Mouse (Mus musculus) midbrain, postnatal 0 days (tissue): ENCODE data around the gene Bad. TPM values are rescaled to one million over a fixed set of nuclear protein-coding genes. Genes with fewer than 3 reads are reported as not detected.

Source experiments
- ATAC-seq: fragments of 200-750 bp; cut with Nextera tagmentation; 2 replicates; pipeline ENCODE4 v1.8.0; 2017; ENCODE audit warnings: moderate number of reproducible peaks, mild to moderate bottlenecking, moderate TSS enrichment, moderate library complexity; ENCODE audit not compliant: low FRiP score
- DNase-seq: peaks from one replicate; pipeline ENCODE4 v3.0.0-alpha.2; 2015; ENCODE audit warnings: low spot score
- H3K27ac ChIP-seq: fragments of 300-500 bp; sonication (generic); 2 replicates; pipeline ENCODE4 v1.5.1; 2014; ENCODE audit warnings: low read depth, mild to moderate bottlenecking, low read length, mixed read lengths
- H3K27me3 ChIP-seq: fragments of 300-500 bp; sonication (generic); 2 replicates; pipeline ENCODE4 v1.6.1; 2014; ENCODE audit warnings: low read length, control low read depth, mixed read lengths; ENCODE audit not compliant: insufficient read depth
- H3K36me3 ChIP-seq: fragments of 300-500 bp; sonication (generic); 2 replicates; pipeline ENCODE4 v1.6.1; 2014; ENCODE audit warnings: low read length, control low read depth, mixed read lengths; ENCODE audit not compliant: insufficient read depth
- H3K4me1 ChIP-seq: fragments of 300-500 bp; sonication (generic); 2 replicates; pipeline ENCODE4 v1.6.1; 2014; ENCODE audit warnings: mild to moderate bottlenecking, control low read depth, antibody characterized with exemption, low read length, mixed read lengths; ENCODE audit not compliant: insufficient read depth
- H3K4me2 ChIP-seq: fragments of 300-500 bp; sonication (generic); 2 replicates; pipeline ENCODE4 v1.6.1; 2014; ENCODE audit warnings: low read depth, mild to moderate bottlenecking, low read length, mixed read lengths; ENCODE audit not compliant: poor library complexity, severe bottlenecking
- H3K4me3 ChIP-seq: fragments of 300-500 bp; sonication (generic); 2 replicates; pipeline ENCODE4 v1.5.1; 2014; ENCODE audit warnings: low read depth, mild to moderate bottlenecking, low read length, moderate library complexity
- H3K9ac ChIP-seq: fragments of 300-500 bp; sonication (generic); replicated peaks from 2 replicates; pipeline ENCODE4 v1.6.1; 2014; ENCODE audit warnings: mild to moderate bottlenecking, low read length, moderate library complexity, mixed read lengths; ENCODE audit not compliant: poor library complexity, severe bottlenecking
- H3K9me3 ChIP-seq: fragments of 300-500 bp; sonication (generic); 2 replicates; pipeline ENCODE4 v1.6.1; 2016; ENCODE audit warnings: low read length, control low read depth
- CTCF ChIP-seq: IDR thresholded peaks from 2 replicates; pipeline ENCODE4 v1.5.1; 2016; ENCODE audit warnings: antibody characterized with exemption, mild to moderate bottlenecking
- whole genome bisulfite sequencing: fragments of 180-500 bp; shearing (Covaris S2); extraction: QIAGEN DNeasy Blood & Tissue Kit; methylation state at CpG from one replicate; pipeline ENCODE4 v1.1.7; 2014; 5-methylcytosine and 5-hydroxymethylcytosine counted together
- microRNA-seq: library from miRNA; unstranded; fragments of <30 nt; microRNA quantifications from one replicate; pipeline ENCODE4, GENCODE M21; 2016; ENCODE audit warnings: borderline number of aligned reads
- polyA plus RNA-seq: library from polyadenylated mRNA; unstranded; fragments of >200 nt; fragmentation: Nextera tagmentation; extraction: Ambion mirVana; gene quantifications from 2 replicates; pipeline ENCODE4 v1.2.1, GENCODE M21; 2015
- total RNA-seq: library from RNA; depleted of rRNA; stranded (reverse); fragments of >200 nt; gene quantifications from 2 replicates; pipeline ENCODE4 v1.2.3, GENCODE M21; 2014; rRNA removed

The Bad gene
- total and polyA plus RNA-seq, 2 experiments from 2014 or later: 50.3 to 91.6 TPM

DNA sequence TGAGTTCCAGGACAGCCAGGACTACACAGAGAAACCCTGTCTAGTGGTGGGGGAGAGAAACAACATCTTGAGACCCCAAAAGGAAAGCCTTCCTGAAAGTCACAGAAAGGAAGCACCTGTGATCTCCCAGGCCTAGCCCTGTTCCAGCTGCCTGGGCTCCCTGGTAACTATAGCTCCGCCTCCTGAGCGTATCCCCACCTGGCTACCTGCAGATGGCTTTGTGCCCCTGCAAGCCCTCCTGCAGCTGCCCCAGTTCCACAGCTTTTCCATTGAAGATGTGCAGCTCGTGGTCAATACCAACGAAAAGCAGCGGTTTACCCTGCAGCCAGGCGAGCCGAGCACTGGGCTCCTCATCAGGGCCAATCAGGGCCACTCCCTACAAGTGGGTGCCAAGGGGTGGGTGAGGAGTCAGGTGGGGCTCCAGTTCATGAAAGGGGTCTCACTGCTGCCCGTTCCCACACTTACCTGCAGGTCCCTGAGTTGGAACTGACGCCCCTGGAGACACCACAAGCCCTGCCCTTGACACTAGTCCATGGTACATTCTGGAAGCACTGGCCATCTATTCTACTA is 56.1 kb downstream of the Bad start:
- H3K36me3 ChIP-seq: peaks cover 7% of the 10 kb centered on the region
- no peak overlapping the region for H3K27ac ChIP-seq
- ATAC-seq (no peak), DNase-seq (no peak)
- no peaks in the 10 kb centered on the region for H3K27me3 ChIP-seq
- H3K9me3 ChIP-seq: no peaks in the 10 kb centered on the region
- 84% methylated on average over 9 of the region's 9 CpGs for WGBS
- peaks cover 20% of the 10 kb centered on the region; the same call in 1 of the 2 replicates for H3K4me1 ChIP-seq
- TF ChIP-seq CTCF: no peak
- no peak overlapping the region for H3K9ac ChIP-seq
- no peak overlapping the region for H3K4me3 ChIP-seq
- no peak overlapping the region for H3K4me2 ChIP-seq

DNA sequence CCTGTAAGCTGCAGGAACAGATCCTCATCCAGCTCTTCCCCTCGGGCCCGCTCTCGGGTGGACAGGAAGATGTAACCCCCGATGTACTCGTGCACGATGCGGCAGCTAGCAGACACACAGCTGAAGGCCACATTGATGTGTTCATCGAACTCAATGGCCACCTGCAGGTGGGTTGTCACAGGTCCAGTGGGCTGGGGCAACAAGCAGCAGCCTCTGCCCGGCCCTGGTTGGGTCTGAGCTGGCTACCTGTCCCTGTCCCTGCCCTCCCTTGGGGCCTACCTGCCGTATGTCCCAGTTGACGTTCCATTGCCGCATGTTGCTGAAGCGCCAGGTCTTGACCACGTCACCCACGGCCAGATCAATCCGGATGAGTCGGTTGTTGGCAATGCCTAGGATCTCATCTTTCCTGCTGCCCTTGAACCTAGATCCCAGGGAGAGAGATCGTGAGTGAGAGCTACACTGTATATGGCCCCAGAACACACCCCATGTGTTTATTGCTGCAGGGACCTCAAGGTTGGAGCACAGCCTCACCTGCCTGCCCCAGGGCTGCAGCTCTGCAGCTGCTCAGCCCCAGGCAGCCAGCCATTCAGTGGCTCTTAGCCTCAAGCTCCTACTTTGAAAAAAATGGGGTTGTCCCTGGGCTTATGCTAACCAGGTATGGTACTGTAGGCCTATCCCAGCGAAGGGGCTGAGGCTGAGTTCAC is 57.9 kb downstream of the Bad start:
- 94% methylated on average over 19 of the region's 19 CpGs for WGBS
- no peak for TF ChIP-seq CTCF
- Histone ChIP-seq H3K4me1 (peaks cover 15% of the 10 kb centered on the region; the same call in 1 of the 2 replicates), H3K9ac (no peak overlapping the region), H3K9me3 (no peaks in the 10 kb centered on the region), H3K27me3 (no peaks in the 10 kb centered on the region), H3K36me3 (peaks cover 7% of the 10 kb centered on the region), H3K27ac (no peak overlapping the region), H3K4me2 (no peak overlapping the region), H3K4me3 (no peak overlapping the region)
- ATAC-seq (no peak), DNase-seq (no peak)

Small RNAs within 50 kb of the gene (microRNA-seq; reads per million reads assigned to microRNA genes)
- 1.7 reads per million for gene Mir6990

Other genes with a start within 250 kb of the Bad start
- gene Rps6ka4, start 101.2 kb upstream of the Bad start, total RNA-seq: 20.6 and 31.1 TPM in 2 replicates
- gene Rps6ka4, start 101.2 kb upstream of the Bad start, polyA plus RNA-seq: 18.5 and 19.1 TPM in 2 replicates
- 1.0 and 1.9 TPM in 2 replicates for gene Ccdc88b, start 83.7 kb upstream of the Bad start, total RNA-seq
- gene Ccdc88b, start 83.7 kb upstream of the Bad start, polyA plus RNA-seq: 0.86 and 1.8 TPM in 2 replicates
- gene Trmt112, start 32.2 kb upstream of the Bad start, total RNA-seq: 80.6 and 85.4 TPM in 2 replicates
- 110 and 118 TPM in 2 replicates for gene Trmt112, start 32.2 kb upstream of the Bad start, polyA plus RNA-seq
- 211 and 223 TPM in 2 replicates for gene Prdx5, start 31.8 kb upstream of the Bad start, total RNA-seq
- gene Prdx5, start 31.8 kb upstream of the Bad start, polyA plus RNA-seq: 491 and 528 TPM in 2 replicates
- gene Esrra, start 20.0 kb upstream of the Bad start, total RNA-seq: 31.6 and 40.7 TPM in 2 replicates
- 7.2 and 7.3 TPM in 2 replicates for gene Esrra, start 20.0 kb upstream of the Bad start, polyA plus RNA-seq
- gene Catsperz, start 16.5 kb upstream of the Bad start, total RNA-seq: 0.52 and 1.1 TPM in 2 replicates
- 2.1 and 3.0 TPM in 2 replicates for gene Catsperz, start 16.5 kb upstream of the Bad start, polyA plus RNA-seq
- 7.9 and 13.6 TPM in 2 replicates for gene Kcnk4, start 7.3 kb upstream of the Bad start, total RNA-seq
- gene Kcnk4, start 7.3 kb upstream of the Bad start, polyA plus RNA-seq: 17.8 and 18.0 TPM in 2 replicates
- 88.5 and 101 TPM in 2 replicates for gene Gpr137, start 619 bp downstream of the Bad start, total RNA-seq
- 77.6 and 78.8 TPM in 2 replicates for gene Gpr137, start 619 bp downstream of the Bad start, polyA plus RNA-seq
- gene Ppp1r14b, start 33.1 kb downstream of the Bad start, total RNA-seq: 137 and 150 TPM in 2 replicates
- gene Ppp1r14b, start 33.1 kb downstream of the Bad start, polyA plus RNA-seq: 143 and 144 TPM in 2 replicates
- 14.7 and 16.6 TPM in 2 replicates for gene Plcb3, start 34.6 kb downstream of the Bad start, total RNA-seq
- gene Plcb3, start 34.6 kb downstream of the Bad start, polyA plus RNA-seq: 9.5 and 9.8 TPM in 2 replicates
- 24.9 and 29.3 TPM in 2 replicates for gene Fkbp2, start 38.6 kb downstream of the Bad start, total RNA-seq
- gene Fkbp2, start 38.6 kb downstream of the Bad start, polyA plus RNA-seq: 149 and 155 TPM in 2 replicates
- 33.1 and 44.4 TPM in 2 replicates for gene Vegfb, start 45.8 kb downstream of the Bad start, total RNA-seq
- 77.7 and 83.2 TPM in 2 replicates for gene Vegfb, start 45.8 kb downstream of the Bad start, polyA plus RNA-seq
- 14.9 and 31.2 TPM in 2 replicates for gene Dnajc4, start 50.7 kb downstream of the Bad start, total RNA-seq
- gene Dnajc4, start 50.7 kb downstream of the Bad start, polyA plus RNA-seq: 21.6 and 25.7 TPM in 2 replicates
- gene Nudt22, start 54.3 kb downstream of the Bad start, total RNA-seq: 12.8 and 19.6 TPM in 2 replicates
- 17.8 and 22.0 TPM in 2 replicates for gene Nudt22, start 54.3 kb downstream of the Bad start, polyA plus RNA-seq
- gene Trpt1, start 54.3 kb downstream of the Bad start, total RNA-seq: 19.6 and 28.1 TPM in 2 replicates
- 19.8 and 23.4 TPM in 2 replicates for gene Trpt1, start 54.3 kb downstream of the Bad start, polyA plus RNA-seq
- gene Fermt3, start 77.6 kb downstream of the Bad start, total RNA-seq: 5.6 and 6.2 TPM in 2 replicates
- 3.0 and 3.4 TPM in 2 replicates for gene Fermt3, start 77.6 kb downstream of the Bad start, polyA plus RNA-seq
- 97.0 and 101 TPM in 2 replicates for gene Stip1, start 98.1 kb downstream of the Bad start, total RNA-seq
- gene Stip1, start 98.1 kb downstream of the Bad start, polyA plus RNA-seq: 142 and 147 TPM in 2 replicates
- gene Macrod1, start 114.9 kb downstream of the Bad start, total RNA-seq: 1.4 and 5.1 TPM in 2 replicates
- 5.9 and 6.2 TPM in 2 replicates for gene Macrod1, start 114.9 kb downstream of the Bad start, polyA plus RNA-seq
- 9.9 and 11.4 TPM in 2 replicates for gene Flrt1, start 163.9 kb downstream of the Bad start, total RNA-seq
- 9.8 and 11.9 TPM in 2 replicates for gene Flrt1, start 163.9 kb downstream of the Bad start, polyA plus RNA-seq